Mouse (Mus musculus): ENCODE results near the gene Sgms2.
"Not testable (repeated sequence)": the region's sequence is repeated elsewhere in the genome, so short reads cannot be mapped to it uniquely, and the experiment has no call there.

The Sgms2 gene

DNA sequence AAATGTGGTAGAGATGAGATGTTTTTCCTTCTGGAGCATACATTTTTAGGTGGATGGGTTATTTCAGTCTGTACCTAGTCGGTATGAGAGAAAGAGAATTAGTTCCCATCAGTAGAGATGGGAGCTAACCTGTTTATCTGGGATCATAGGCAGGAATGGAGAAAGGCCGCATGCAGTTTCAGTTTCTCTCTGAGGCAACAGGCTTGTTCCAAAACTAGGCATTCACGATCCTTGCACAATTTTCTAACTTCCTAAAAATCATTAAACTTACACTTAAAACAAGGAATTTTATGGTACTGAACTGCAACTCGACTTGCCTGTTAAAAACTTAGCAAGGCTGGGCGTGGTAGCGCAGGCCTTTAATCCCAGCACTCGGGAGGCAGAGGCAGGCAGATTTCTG lies 140.7 kb downstream of the Sgms2 start:
- no peak for DNase-seq

DNA sequence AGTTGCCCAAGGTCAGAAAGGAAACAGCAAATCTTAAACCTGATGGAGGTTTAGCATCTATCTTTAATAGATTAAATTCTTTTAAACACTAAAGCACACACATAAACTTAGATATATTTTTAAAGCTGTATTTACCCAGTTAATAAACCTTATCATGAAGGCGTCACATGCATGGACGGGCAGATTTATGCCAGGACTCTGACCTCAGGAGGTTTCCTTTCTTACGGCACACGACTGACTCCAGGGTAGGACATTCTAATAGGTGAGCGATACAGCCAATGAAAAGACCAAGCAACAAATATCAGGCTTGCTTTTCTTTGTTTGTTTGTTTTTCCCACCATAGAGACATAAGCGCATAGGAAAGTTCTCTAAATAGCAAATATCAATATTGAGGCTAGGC lies 142.2 kb downstream of the Sgms2 start:
- DNase-seq: no peak

DNA sequence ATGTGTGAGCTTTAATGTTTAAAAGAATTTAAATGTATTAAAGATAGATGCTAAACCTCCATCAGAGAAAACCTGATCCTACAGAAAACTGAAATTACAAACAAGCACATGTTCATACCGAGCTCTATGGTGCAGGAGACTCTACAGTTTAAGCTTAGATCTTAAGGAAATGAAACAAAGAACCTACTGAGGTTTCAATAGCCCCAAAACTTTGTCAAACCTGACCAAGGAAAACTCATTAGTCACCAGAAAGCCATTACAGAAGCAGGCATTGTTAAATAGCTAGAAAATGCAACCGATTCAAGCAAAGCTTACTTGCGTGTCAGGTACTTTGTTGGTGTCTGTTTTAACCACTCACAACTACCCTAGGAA lies 142.6 kb downstream of the Sgms2 start:
- DNase-seq: no peak

DNA sequence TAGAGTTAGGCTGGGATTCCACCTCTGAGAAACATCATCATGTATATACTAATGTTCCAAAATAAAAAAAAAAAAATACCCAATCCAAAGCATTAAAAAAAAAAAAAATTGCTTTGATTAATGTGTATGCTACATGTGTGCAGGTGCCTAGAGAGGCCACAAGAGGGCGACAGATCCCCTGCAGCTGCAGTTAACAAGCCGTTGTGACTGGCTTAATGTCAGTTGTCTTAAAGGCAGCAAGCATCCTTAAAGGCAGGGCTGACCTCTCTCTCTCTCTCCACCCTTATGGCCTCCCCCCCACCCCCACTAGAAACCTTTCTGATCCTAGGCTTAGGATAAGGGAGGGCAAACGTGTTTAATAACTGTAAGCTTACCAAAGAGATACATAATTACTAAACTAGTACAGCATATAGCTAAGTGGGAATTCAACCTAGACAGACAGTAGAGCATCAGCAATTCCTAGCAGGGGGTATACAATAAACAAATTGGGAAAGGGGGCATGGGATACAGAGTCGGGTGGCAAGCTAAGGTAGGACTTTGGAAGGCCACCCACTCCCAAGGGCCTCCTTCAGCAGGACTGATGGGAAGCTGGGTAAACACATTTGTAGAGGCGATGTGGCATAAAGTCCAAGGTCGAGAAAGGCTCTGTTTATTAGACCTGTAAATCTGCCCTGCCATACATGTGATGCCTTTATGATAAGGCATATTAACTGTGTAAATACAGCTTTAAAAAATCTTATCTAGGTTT lies 143.2 kb downstream of the Sgms2 start:
- no peak for DNase-seq

DNA sequence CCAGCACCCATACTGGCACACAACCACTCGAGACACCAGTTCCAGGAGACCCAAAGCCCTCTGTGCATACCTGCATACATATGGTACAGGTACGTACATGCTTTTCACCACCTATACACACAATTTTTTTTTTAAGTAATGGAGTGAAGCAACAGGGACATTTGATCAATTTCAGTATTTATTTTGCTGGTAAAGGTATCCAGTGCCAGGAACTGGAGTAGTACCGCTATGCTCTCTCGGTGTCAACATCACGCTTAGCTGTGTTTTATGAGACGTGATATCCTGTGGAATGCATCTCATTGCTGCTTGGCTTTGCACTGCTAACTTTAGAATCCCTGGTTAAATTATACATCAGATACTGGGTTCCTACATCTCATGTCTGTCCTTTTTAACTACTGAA lies 145.3 kb downstream of the Sgms2 start:
- no peak for DNase-seq

DNA sequence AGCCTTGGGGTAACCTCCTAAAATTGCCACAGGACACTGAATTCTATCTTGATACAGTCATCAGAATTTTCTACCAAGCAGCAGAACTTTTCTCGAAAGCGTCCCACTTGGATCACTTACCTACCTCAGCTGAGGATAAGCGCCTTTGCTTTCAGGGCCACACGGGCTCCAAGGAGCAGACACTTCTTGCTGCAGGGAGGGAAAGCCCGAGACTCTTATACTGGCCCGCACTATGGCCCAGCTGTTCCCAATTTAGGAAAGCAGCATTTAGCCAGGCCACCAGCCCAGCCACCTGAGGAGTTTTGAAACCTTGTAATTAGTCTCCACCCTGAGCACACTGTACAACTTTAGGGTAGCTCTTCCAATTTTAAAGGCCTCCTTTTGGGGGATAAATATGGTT lies 147.9 kb downstream of the Sgms2 start:
- no peak for DNase-seq

DNA sequence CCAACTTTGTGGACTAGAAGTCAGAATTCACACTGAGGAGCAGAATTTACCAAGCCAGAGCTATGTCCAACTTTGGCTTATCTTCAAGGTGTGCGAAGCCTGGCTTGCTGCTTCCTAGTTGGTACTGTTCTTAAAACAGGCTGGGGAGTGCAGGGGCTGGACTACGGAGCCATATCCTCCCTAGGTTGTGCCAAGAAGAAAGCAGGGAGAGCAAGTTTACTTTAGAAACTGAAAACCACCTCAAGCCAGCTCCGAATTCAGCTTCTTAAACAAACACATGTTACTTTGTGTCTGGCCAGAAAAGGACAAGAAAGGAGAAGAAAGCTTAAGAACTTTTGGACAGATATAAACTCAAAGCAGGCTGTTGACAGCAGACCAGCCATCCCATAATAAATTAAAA lies 150.3 kb downstream of the Sgms2 start:
- no peak for DNase-seq

DNA sequence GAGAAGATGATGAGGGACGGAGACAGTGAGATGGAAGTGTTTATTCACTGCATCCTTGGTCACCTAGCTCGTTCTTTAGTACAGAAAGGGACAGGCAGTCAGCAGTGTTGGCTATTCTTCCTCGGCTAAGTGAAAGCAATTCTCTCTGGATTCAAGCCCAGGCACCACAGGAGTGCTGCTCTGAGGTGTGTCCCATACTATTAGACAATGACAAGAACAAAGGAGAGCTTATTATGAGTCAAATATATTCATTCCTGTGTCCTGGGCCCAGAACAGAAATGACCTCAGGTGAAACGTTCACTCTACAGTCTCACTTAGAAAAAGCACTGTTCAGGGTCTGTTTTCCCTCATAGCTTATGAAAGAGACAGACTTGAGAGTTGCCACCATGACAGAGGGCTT lies 151.9 kb downstream of the Sgms2 start:
- DNase-seq: no peak

DNA sequence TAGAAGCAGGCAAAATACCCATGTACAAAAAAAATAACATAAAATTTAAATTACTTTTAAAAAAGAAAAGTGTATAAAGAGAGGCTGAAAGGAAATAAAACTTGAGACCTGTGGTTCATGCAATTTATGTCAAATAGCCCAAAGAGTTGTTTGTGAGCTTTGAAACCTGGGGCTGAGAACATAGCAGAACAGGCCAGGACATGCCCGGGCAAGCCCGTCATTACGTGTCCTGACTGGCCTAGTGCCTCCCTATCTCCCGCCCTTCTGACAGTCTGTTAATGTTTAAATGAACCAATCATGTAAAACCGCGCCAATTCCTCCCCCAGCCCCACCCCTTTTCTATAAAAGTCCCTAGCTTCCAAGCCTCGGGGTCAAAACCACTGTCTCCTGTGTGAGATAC lies 153.5 kb downstream of the Sgms2 start:
- not testable (repeated sequence) for DNase-seq

DNA sequence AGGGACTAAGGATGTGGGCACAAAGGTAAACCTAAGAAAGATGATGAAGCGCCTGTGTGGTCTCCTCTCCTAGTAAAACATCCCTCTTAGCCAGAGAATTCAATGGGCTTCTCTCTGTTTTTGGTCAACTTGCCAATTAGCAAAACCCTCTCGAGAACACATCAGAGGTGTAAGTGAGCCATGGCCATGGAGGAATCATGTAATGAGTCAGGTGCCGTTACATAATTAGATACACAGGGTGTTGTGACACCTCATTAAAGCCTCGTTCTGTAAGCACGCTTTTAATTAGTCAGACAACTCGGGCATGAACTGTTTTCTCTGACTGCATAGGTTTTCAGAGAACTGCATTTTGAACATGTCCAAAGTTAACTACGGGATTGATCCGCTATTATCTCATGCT lies 154.6 kb downstream of the Sgms2 start:
- DNase-seq: no peak

DNA sequence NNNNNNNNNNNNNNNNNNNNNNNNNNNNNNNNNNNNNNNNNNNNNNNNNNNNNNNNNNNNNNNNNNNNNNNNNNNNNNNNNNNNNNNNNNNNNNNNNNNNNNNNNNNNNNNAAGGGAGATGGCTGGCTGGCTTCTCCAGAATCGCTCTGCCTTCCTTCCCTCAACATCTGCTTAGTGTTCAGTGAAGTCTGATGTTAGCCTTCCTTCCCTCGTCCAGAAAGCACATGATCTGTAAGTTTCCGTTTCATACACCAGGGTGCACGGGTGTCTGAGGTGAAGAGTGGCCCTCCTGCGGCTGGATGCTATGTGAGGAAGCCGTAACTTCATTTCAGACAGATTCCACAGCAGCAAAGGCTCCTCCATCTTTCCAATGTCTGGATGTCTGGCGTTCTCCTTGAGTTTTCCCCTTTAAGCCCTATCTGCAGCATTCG lies 156.1 kb downstream of the Sgms2 start:
- DNase-seq: no peak

DNA sequence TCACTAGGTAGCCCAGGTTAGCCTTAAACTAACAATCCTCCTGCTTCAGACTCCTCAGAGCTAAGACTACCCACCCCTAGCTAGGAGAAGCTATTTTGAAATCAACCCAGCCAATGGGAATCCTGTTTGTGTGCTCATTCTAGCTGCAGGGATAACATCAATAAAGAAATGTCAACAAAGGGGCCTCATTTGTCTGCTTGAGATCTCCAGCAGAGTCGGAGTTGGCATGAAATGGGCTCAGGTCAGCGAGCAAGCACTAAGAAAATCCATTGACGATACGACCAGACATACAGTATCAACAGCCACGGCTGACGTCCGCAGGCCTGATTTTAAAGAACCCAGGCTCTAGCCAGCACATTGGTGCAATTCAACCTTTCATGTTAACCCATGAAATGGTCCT lies 164.0 kb downstream of the Sgms2 start:
- DNase-seq: no peak

DNA sequence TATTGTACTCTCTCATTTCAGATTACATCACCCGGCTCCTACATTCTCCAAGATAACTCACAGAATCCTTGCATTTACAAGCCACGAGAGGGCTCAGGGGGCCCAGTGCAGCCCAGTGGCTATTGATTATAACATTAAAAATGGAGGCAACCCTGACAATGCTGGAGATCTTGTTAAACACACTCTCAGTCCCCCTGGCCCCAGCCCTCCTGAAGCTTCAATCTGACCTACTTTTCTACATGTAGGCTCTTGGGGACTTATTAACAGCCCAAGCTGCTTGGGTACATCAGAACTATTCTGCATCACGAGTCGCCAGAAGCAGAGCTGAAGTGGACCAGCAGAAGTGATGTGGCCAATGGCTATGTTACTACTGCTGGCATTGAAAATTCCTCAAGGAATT lies 164.6 kb downstream of the Sgms2 start:
- no peak for DNase-seq

DNA sequence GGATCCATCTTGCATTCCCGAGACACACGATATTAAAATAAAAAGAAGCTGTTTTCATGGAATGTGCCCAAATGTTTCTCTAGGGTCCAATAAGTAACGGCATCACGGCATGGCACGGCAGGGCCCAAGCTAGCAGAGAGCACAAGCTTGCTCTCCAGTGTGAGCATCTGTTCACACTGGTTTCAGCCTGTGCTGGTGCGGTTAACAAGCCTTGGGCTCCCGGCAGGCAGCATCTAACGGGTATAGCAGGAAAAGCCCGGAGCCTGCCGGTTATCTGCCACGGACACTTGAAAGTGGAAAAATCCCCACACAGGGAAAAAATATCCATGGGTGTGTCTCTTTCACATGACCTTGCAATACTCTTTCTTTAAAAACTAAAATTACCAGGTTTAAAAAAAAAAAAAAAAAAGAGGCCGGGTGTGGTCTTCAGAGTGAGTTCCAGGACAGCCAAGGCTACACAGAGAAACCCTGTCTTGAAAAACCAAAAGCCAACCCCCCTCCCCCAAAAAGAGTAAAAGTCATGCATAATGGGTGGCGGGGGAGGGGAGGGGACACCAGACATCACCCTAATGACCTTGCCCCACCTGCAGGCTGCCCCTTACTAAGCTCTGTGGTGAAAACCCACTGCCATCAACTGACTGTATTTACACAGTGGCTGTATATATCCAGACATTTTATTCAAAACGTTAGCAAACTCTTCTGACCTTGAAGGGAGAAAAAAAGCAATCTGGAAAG lies 169.0 kb downstream of the Sgms2 start:
- DNase-seq: no peak

DNA sequence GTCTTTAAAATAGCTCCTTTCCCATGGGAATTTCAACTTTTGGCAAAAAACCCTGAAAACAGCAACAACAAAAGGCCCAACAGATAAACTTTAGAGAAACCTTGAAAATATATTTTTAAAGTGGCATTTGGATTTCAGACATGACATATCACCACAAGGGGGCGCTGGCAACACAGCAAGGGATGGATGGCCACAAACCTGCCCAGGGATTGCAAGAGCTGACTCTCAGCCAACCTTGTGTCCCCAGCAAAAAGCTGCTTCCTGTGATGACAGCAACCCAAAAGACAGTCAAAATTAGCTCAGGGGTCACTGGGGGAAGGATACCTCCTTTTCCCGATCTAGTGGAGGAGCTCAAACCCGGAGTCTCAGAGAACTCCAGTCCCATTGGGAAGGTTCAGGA lies 171.0 kb downstream of the Sgms2 start:
- peak; percentile 76 for DNase-seq

DNA sequence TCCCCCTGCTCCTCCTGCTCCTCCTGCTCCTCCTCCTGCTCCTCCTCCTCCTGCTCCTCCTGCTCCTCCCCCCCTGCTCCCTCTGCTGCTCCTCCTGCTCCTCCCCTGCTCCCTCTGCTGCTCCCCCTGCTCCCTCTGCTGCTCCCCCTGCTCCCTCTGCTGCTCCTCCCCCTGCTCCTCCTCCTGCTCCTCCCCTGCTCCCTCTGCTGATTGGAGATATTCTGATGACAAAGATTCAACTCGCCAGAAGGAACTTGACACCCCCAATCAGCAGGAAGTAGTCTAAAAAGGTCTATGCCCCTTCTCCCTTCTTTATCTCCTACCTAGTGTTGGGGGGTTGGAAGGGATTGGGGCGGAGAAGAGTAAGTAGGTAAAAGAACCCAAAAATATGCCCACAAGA lies 173.0 kb downstream of the Sgms2 start:
- no peak for DNase-seq

DNA sequence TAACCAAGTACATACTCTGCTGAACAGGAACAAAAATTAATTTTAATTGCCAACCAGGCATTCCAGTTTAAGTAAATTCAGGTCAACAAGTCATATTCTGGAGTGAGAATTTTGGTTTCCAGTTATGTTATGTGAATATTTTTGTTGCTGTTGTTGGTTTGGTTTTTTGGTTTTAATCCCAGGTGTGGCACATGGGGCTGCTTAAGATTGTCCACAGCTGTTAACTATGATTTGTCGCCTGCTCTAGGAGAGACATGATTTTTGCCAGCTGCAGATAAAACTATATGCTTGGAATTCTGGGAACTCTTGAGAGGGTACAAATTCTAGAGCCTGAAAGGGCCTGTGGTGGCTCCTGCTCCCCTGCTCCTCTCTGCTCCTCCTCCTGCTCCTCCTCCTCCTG lies 174.1 kb downstream of the Sgms2 start:
- DNase-seq: no peak

DNA sequence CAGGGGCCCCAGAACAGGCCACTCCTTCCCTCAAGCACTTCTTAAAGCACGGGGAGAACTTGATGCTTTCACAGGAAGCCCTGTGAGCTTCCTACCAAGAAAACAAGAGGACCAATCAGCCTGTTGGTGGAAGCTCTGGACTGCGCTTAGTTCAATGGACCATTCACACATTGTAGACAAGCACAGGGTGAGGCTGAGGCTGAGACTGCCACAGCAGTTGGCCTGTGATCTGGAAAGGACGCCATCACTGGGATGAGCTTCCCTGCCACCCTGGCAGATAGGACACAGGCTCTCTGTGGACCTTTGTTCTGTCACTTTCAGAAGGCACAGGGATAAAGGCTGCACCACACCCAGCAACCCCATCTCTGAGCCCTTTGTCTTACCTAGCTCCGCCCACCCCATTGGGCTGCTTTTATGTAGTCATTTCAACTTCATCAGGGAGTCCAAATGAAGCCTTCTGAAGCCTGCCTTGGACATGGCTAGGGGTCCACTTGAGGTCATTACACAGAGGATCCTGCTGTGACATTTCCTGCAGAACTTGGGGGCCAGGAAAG lies 175.2 kb downstream of the Sgms2 start:
- DNase-seq: no peak

DNA sequence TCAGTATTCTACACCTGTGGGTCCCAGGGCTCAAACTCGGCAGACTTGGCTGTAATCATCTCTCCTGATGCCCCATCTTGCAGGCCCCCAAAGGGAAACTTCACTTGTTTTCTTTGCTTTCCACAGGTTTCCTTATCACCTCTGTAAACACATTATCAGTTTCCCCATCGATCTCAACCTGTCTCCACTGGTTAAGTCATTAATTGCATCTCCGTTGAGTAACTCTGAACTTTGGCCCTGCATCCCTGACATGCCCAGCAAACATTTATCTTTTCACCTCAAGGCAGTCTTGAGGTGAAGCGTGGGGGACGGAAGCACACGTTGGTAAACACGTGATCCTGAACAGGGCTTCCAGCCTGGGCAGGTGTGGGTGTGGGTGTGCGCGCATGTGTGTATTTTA lies 178.9 kb downstream of the Sgms2 start:
- no peak for DNase-seq

DNA sequence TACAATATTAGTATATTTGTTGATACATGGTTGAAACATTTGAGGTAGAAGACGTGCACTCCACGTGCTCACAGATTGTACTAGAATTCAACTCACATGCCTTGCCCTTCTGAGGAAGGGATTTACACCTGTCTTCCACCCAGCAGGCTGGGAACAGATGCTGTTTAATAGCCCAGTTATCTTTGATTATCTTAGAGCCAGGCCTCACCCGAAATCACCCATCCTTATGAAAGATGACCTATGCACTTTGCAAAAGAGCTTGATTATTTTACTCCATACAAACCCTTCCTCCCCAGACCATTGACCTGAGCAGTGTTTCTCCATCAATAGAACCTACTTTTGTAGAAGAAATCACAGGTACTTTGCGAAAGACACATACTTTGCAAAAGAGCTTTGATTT lies 180.6 kb downstream of the Sgms2 start:
- no peak for DNase-seq

DNA sequence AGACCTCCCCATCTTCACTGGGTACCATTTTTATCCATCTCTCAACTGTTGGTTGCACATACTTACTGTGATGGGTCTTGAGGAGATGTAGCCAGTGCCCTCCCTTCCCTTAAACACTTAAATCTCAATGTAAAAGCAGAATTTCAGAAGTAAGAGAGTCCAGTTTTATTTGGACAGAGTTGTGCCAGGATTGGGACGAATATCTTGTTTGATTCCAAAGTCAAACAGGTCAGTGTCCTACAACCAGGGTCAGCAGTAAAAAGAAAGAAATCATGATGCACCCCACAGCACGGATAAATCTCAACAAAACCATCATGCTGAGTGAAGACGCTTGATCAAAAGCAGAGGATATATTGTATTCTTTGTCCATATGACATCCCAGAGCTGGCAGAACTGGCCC lies 183.4 kb downstream of the Sgms2 start:
- no peak for DNase-seq

DNA sequence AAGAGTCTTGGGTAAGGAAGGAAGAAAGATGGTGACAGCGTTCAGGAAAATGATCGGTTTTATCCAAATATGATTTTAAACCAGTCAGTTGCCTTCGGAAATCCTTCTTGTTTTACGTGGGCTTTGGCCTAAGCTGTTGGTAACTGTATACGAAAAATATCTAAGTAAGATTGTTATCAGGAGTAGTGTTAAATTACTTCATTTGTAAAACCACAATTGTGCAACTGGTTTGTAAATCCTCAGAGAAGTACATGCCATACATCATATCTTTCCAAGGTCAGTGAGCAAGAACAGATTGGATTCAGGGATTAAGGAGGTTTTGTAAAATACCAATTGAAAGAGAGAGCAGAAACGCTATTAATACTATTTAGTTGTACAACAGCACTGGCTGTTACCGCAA lies 185.0 kb downstream of the Sgms2 start:
- DNase-seq: no peak

DNA sequence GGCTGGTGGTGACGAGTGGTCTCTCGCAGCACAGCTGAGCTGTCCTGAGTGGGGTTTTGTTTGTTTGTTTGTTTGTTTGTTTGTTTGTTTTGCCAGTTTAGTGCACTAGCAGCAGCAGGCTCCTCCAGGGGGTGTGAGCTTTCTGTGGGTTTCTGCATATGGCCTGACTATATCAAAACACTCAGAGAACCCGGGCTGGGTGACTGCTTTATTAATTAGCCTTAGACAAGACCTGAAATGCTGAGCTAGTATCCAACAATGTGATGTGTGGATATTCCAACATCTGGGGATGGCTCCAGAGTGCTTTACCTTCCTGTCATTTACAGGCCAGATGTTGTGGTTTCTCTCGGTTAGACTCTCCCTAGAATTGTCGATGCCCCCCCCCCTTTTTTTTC lies 187.9 kb downstream of the Sgms2 start:
- DNase-seq: no peak

DNA sequence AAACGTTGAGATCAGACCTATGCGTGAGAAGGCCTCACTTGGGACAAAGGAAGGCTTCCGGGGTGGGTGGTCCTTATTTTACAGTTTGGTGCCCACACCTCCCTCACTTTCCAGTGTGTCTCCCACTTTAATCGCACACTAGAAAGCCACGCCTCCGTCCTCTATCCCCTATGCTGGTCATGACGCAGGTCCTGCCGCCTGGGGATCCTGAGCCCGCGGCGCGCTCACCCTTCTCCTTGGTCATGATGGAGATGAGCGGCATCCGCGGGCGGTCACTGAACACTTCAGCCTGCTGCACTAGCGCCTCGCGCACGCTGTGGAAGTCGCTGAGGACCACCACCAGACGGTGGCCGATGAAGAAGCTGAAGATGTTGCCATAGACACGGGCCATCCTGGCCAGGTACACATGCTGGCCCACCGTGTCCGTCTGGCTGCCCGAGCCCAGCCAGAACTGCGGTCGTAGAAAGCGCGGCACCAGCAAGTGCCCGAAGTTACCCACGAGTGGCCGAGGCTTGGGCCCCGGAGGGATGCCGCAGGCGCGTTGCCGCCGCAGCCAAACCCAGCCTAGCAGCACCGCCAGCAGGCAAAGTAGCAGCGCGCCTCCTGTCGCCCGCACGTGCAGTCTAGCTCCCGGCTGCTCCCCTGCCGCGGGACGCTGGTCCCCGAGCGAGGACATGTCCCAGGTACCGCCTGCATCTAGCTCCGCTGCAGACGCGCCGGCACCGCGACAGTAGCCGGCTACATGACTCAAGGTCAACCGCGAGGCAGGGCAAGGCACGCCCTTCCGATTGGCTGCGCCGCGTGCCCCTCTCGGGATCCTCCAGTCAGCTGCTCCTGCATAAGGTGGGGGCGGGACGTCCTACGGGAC lies 188.5 kb downstream of the Sgms2 start, which contains the start of gene Cyp2u1:
Gene Cyp2u1, minus strand, starts transcription at position 776 of the 868 bp plus-strand sequence.
- peak; percentile 95 for DNase-seq

Data from cerebellum, adult 9-11 months (tissue).